Mouse (Mus musculus) spleen, postnatal 14 days (tissue): ENCODE measurements around the gene 4930523C07Rik.

Experiments used
- DNase-seq, 2 experiments: peaks; one replicate each; pipeline ENCODE4 v3.0.0; 2021 to 2022; ENCODE audit warnings: low spot score in 2 of 2

The 4930523C07Rik gene

GRCm38 (mm10) chr1:160045971-160046370 lies 1.8 kb downstream of the 4930523C07Rik start:
- no peak for DNase-seq

GRCm38 (mm10) chr1:160046786-160047185 lies 2.6 kb downstream of the 4930523C07Rik start:
- no peak for DNase-seq

GRCm38 (mm10) chr1:160047481-160047931 lies 3.3 kb downstream of the 4930523C07Rik start:
- no peak for DNase-seq

- no peak for DNase-seq
Measured at GRCm38 (mm10) chr1:160049131-160049880, 5.1 kb downstream of the 4930523C07Rik start.

GRCm38 (mm10) chr1:160050898-160051297 lies 6.7 kb downstream of the 4930523C07Rik start:
- no peak for DNase-seq

- no peak for DNase-seq
Measured at GRCm38 (mm10) chr1:160052556-160053315, 8.6 kb downstream of the 4930523C07Rik start.

- no peak for DNase-seq
Measured at GRCm38 (mm10) chr1:160053510-160054305, 9.5 kb downstream of the 4930523C07Rik start.

GRCm38 (mm10) chr1:160054366-160055078 lies 10.3 kb downstream of the 4930523C07Rik start:
- no peak for DNase-seq

GRCm38 (mm10) chr1:160057657-160058056 lies 13.5 kb downstream of the 4930523C07Rik start:
- no peak for DNase-seq

- DNase-seq = no peak
Measured at GRCm38 (mm10) chr1:160059908-160060307, 15.7 kb downstream of the 4930523C07Rik start.

- DNase-seq = no peak
Measured at GRCm38 (mm10) chr1:160060542-160060941, 16.4 kb downstream of the 4930523C07Rik start.

- no peak for DNase-seq
Measured at GRCm38 (mm10) chr1:160061321-160061720, 17.1 kb downstream of the 4930523C07Rik start.

GRCm38 (mm10) chr1:160061725-160062366 lies 17.7 kb downstream of the 4930523C07Rik start:
- DNase-seq = peak; percentile 60 to 74

GRCm38 (mm10) chr1:160064547-160065144 lies 20.5 kb downstream of the 4930523C07Rik start:
- no peak for DNase-seq

GRCm38 (mm10) chr1:160078882-160079661 lies 34.9 kb downstream of the 4930523C07Rik start:
- peak; percentile 13 to 17 for DNase-seq

- peak; percentile 67 to 82 for DNase-seq
Measured at GRCm38 (mm10) chr1:160080800-160081436, 36.7 kb downstream of the 4930523C07Rik start.

- DNase-seq = no peak
Measured at GRCm38 (mm10) chr1:160082647-160083046, 38.5 kb downstream of the 4930523C07Rik start.

- DNase-seq = no peak
Measured at GRCm38 (mm10) chr1:160084239-160084638, 40.1 kb downstream of the 4930523C07Rik start.

- DNase-seq = no peak
Measured at GRCm38 (mm10) chr1:160086651-160087050, 42.5 kb downstream of the 4930523C07Rik start.
